Comparison of ENCODE assay signal across 8 mouse cellular contexts in genomic region chr19:45997785-45998693, GRCm38 (mm10). TPM values are rescaled to one million over a fixed set of nuclear protein-coding genes. Genes with fewer than 3 reads are reported as not detected.
A peak's percentile ranks its signal among the peaks of the same experiment; 100 is the strongest.
DNase-seq lines count a peak whose midpoint lies in the region; ATAC-seq lines count a peak whose summit lies in the region.

Armh3 (minus strand) TSS chr19:45998488.

- peak within 1 kb of the TSS; percentile 97 for H3K27ac ChIP-seq in brown adipose tissue, adult 24 weeks (replicated peaks; ENCODE audit: low read depth, low read length)
- H3K27ac ChIP-seq in heart, embryonic 13.5 days (replicated peaks): peak within 1 kb of the TSS; percentile 95
- peak within 1 kb of the TSS; percentile 85 for H3K27ac ChIP-seq in liver, embryonic 12.5 days
- peak within 1 kb of the TSS; percentile 95 for H3K27ac ChIP-seq in stomach, embryonic 15.5 days

- H3K36me3 ChIP-seq in heart, embryonic 13.5 days: peaks cover 23% of the 10 kb centered on the region
- peaks cover 8% of the 10 kb centered on the region; the same call in 1 of the 2 replicates for H3K36me3 ChIP-seq in liver, embryonic 12.5 days
- H3K36me3 ChIP-seq in stomach, embryonic 15.5 days: peaks cover 3% of the 10 kb centered on the region; the same call in 1 of the 2 replicates

- H3K4me2 ChIP-seq in heart, embryonic 13.5 days: peak within 1 kb of the TSS; percentile 80
- peak within 1 kb of the TSS; percentile 88 for H3K4me2 ChIP-seq in liver, embryonic 12.5 days
- peak within 1 kb of the TSS; percentile 71 for H3K4me2 ChIP-seq in stomach, embryonic 15.5 days

- H3K9ac ChIP-seq in heart, embryonic 13.5 days: peak within 1 kb of the TSS; percentile 89
- H3K9ac ChIP-seq in liver, embryonic 12.5 days: peak within 1 kb of the TSS; percentile 86
- peak within 1 kb of the TSS; percentile 80 for H3K9ac ChIP-seq in stomach, embryonic 15.5 days

- no peaks in the 10 kb centered on the region for H3K4me1 ChIP-seq in brown adipose tissue, adult 24 weeks (ENCODE audit: control insufficient read depth, insufficient read depth, insufficient read length, low read length)
- peaks cover 12% of the 10 kb centered on the region for H3K4me1 ChIP-seq in heart, embryonic 13.5 days
- H3K4me1 ChIP-seq in liver, embryonic 12.5 days: peaks cover 21% of the 10 kb centered on the region
- H3K4me1 ChIP-seq in stomach, embryonic 15.5 days: 0 out of 2 replicates have a peak, but pooled peaks cover 3% of the 10 kb centered on the region

- peak; percentile 93 for ATAC-seq in heart, embryonic 13.5 days (ENCODE audit: extremely low read depth, insufficient number of reproducible peaks, low FRiP score, low TSS enrichment)
- ATAC-seq in liver, embryonic 12.5 days: peak; percentile 96
- ATAC-seq in stomach, embryonic 15.5 days (ENCODE audit: insufficient read depth, low FRiP score, low read depth): peak; percentile 94

- peak; percentile 93 for DNase-seq in CD4-positive, CD25-positive, alpha-beta regulatory T cell, adult 2 months (ENCODE audit: low read depth, low spot score)
- DNase-seq in fat pad, adult 2 months (ENCODE audit: extremely low read depth, low read depth, low spot score): peak; percentile 83
- DNase-seq in kidney, postnatal 10 days: peak; percentile 96
- DNase-seq in natural killer cell, adult 2 months (ENCODE audit: low spot score in 2 of 2): peak; percentile 87 to 91

- under 1% methylated on average over 76 of the region's 76 CpGs for WGBS in heart, embryonic 13.5 days
- WGBS in liver, embryonic 12.5 days (ENCODE audit: insufficient replicate concordance): under 1% methylated on average over 76 of the region's 76 CpGs
- 1% methylated on average over 76 of the region's 76 CpGs for WGBS in stomach, embryonic 15.5 days

- no peaks in the 10 kb centered on the region; the same call in 1 of the 2 replicates for H3K9me3 ChIP-seq in heart, embryonic 13.5 days
- 0 out of 2 replicates have a peak, but pooled peaks cover 4% of the 10 kb centered on the region for H3K9me3 ChIP-seq in liver, embryonic 12.5 days (replicated peaks)
- no peaks in the 10 kb centered on the region for H3K9me3 ChIP-seq in stomach, embryonic 15.5 days

- peak within 1 kb of the TSS; percentile 92 for H3K4me3 ChIP-seq in brown adipose tissue, adult 24 weeks (ENCODE audit: insufficient read depth, low read depth, low read length)
- H3K4me3 ChIP-seq in heart, embryonic 13.5 days: peak within 1 kb of the TSS; percentile 80
- peak within 1 kb of the TSS; percentile 79 for H3K4me3 ChIP-seq in liver, embryonic 12.5 days
- peak within 1 kb of the TSS; percentile 91 for H3K4me3 ChIP-seq in stomach, embryonic 15.5 days (replicated peaks)

- no peaks in the 10 kb centered on the region for H3K27me3 ChIP-seq in heart, embryonic 13.5 days (replicated peaks)
- no peaks in the 10 kb centered on the region; the same call in none of the 2 replicates for H3K27me3 ChIP-seq in liver, embryonic 12.5 days (replicated peaks)
- H3K27me3 ChIP-seq in stomach, embryonic 15.5 days (replicated peaks): no peaks in the 10 kb centered on the region

RNA-seq across cellular contexts. Expression of gene Armh3, which starts in this region (rescaled TPM):
- polyA plus RNA-seq in brown adipose tissue, adult 24 weeks (2012; ENCODE audit: insufficient read depth, insufficient read length, missing spikeins): 6.6 and 8.3 TPM in 2 replicates
- 12.7 and 13.0 TPM in 2 replicates for polyA plus RNA-seq in heart, embryonic 13.5 days (2015; fragmentation: Nextera tagmentation; extraction: Ambion mirVana)
- polyA plus RNA-seq in liver, embryonic 12.5 days (2016; fragmentation: Nextera tagmentation; extraction: Ambion mirVana): 6.5 TPM in 2 replicates
- polyA plus RNA-seq in stomach, embryonic 15.5 days (2015; fragmentation: Nextera tagmentation; extraction: Ambion mirVana): 13.1 and 17.3 TPM in 2 replicates

Comparison
In these comparisons a context has a peak if more than half of its experiments do, and no peak if none do; other contexts are left out.
1. Peak in every context shown above with its lines: DNase-seq, ATAC-seq, H3K4me3 ChIP-seq and H3K27ac ChIP-seq.